In genomic region chr3:60576366-60577046, GRCm38 (mm10) we compare ENCODE assay signal across 9 mouse cellular contexts.
A peak's percentile ranks its signal among the peaks of the same experiment; 100 is the strongest.
DNase-seq lines count a peak whose midpoint lies in the region; ATAC-seq and TF ChIP-seq lines count a peak whose summit lies in the region.
"Had no signal": no experiment of that assay in that cellular context is flagged by ENCODE, and none has a peak within 500 bp of the region (broad histone marks: within the 10 kb centered on the region; RNA-seq: fewer than 3 reads in every experiment).

No protein-coding gene starts in this region.

- peaks cover 27% of the 10 kb centered on the region for H3K4me1 ChIP-seq in limb, embryonic 14.5 days (ENCODE audit: control insufficient read depth, insufficient read depth, low read length)
- H3K4me1 ChIP-seq: midbrain, embryonic 12.5 days had no signal

- no peaks in the 10 kb centered on the region for H3K9me3 ChIP-seq in limb, embryonic 14.5 days (ENCODE audit: control insufficient read depth, low read length)
- H3K9me3 ChIP-seq: midbrain, embryonic 12.5 days had no signal

- no peak for ATAC-seq in limb, embryonic 14.5 days (ENCODE audit: low FRiP score, low read depth)

- 27% methylated on average over 9 of the region's 9 CpGs for WGBS in limb, embryonic 14.5 days

- H3K9ac ChIP-seq in limb, embryonic 14.5 days (ENCODE audit: low read depth, low read length, severe bottlenecking), result no peak overlapping the region
- H3K9ac ChIP-seq: midbrain, embryonic 12.5 days had no signal

- TF ChIP-seq POLR2A in limb, embryonic 14.5 days (IDR thresholded peaks at IDR 0.05; ENCODE audit: borderline replicate concordance, extremely low read depth, insufficient read depth, insufficient read length), result no peak

- H3K27ac ChIP-seq in limb, embryonic 14.5 days (replicated peaks; ENCODE audit: low read depth, low read length), result 0 out of 2 replicates have a peak overlapping the region, but pooled peaks have one; percentile 43
- H3K27ac ChIP-seq: midbrain, embryonic 12.5 days had no signal

- H3K27me3 ChIP-seq in limb, embryonic 14.5 days (ENCODE audit: control insufficient read depth, insufficient read depth, low read length), result no peaks in the 10 kb centered on the region
- H3K27me3 ChIP-seq: midbrain, embryonic 12.5 days had no signal

- H3K4me2 ChIP-seq in limb, embryonic 14.5 days (replicated peaks; ENCODE audit: low read depth, low read length, severe bottlenecking), result 0 out of 2 replicates have a peak overlapping the region, but pooled peaks have one; percentile 13
- H3K4me2 ChIP-seq: midbrain, embryonic 12.5 days had no signal

- no peaks in the 10 kb centered on the region for H3K36me3 ChIP-seq in limb, embryonic 14.5 days (ENCODE audit: control insufficient read depth, insufficient read depth, low read length)
- H3K36me3 ChIP-seq: midbrain, embryonic 12.5 days had no signal

- DNase-seq in adrenal gland, adult 2 months, result peak; percentile 17
- DNase-seq in adrenal gland, adult 18-20 months (ENCODE audit: low spot score in 2 of 2), result no peak
- DNase-seq in kidney, adult 8-10 months, result peak; percentile 50 to 56
- no peak for DNase-seq in kidney, postnatal 4 days
- peak; percentile 65 to 74 for DNase-seq in cerebellum, adult 18-20 months
- DNase-seq in limb, embryonic 14.5 days (ENCODE audit: low spot score), result no peak
- DNase-seq in right cerebral cortex, postnatal 25 days, result no peak
- no peak for DNase-seq in adrenal gland, postnatal 14 days

- no peak overlapping the region for H3K4me3 ChIP-seq in limb, embryonic 14.5 days (replicated peaks; ENCODE audit: low read length)
- H3K4me3 ChIP-seq: midbrain, embryonic 12.5 days had no signal

Comparison
In these comparisons a context has a peak if more than half of its experiments do, and no peak if none do; other contexts are left out.
1. DNase-seq: peak in adrenal gland, adult 2 months (single experiment), kidney, adult 8-10 months (2 of 2) and cerebellum, adult 18-20 months (2 of 2); none in adrenal gland, adult 18-20 months (0 of 2), kidney, postnatal 4 days (0 of 2), limb, embryonic 14.5 days (single experiment), right cerebral cortex, postnatal 25 days (single experiment) and adrenal gland, postnatal 14 days (single experiment).